Mouse (Mus musculus) heart, postnatal 14 days (tissue): ENCODE data around the gene Tex2. TPM values are rescaled to one million over a fixed set of nuclear protein-coding genes. Genes with fewer than 3 reads are reported as not detected.
"Not testable (repeated sequence)": the region's sequence is repeated elsewhere in the genome, so short reads cannot be mapped to it uniquely, and the experiment has no call there.

Experiments used
- DNase-seq, 2 experiments: peaks; one replicate each; pipeline ENCODE4 v3.0.0; 2021 to 2022
- intact Hi-C: fragments of 180-260 bp; cut with DNase I; formaldehyde crosslinking; loops from one replicate; pipeline ENCODE4 v1.15.1; 2025
- total RNA-seq, 2 experiments: library from RNA; stranded (reverse); gene quantifications; 2 replicates each; pipeline ENCODE4 v1.2.3; 2021

Tex2 gene
- total RNA-seq, 2 experiments from 2014 or later = 38.2 to 39.2 TPM

DNA sequence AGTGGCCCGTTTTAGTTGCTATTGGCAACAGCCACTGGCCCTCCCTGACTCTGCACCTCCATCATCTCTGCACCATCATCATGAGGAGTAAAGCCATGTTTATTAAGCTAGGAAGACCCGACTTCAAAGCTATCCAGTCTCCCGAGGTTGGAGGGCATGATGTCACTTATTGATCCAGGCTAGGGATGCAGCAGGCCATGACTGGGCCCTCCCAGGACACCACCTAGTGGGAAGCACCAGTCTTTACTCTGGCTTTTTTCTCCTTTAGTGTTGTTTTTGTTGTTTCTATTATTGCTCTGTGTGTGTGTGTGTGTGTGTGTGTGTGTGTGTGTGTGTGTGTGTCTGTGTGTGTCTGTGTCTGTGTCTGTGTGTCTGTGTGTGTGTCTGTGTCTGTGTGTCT lies 12.4 kb upstream of the Tex2 start:
- intact Hi-C loops = no loop called here
- no peak for DNase-seq

DNA sequence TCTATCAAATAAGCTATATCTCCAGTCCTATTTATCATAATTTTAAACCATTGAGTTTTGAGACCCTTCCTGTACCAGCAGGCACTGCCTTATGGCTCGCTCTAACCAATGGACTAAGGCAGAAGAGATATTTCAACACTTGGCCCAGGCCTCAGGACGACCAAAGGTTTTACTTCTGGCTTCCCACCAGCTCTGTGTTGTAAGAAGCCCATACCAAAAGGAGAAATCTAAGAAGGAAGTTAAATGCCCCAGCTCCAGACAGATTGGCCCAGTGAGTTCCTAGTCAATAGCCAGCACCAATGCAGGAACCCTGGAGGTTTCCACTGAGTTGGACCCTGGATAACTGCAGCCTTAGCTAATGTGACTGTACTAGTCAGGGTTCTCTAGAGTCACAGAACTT lies 10.4 kb upstream of the Tex2 start:
- intact Hi-C loops = no loop called here
- DNase-seq = no peak

DNA sequence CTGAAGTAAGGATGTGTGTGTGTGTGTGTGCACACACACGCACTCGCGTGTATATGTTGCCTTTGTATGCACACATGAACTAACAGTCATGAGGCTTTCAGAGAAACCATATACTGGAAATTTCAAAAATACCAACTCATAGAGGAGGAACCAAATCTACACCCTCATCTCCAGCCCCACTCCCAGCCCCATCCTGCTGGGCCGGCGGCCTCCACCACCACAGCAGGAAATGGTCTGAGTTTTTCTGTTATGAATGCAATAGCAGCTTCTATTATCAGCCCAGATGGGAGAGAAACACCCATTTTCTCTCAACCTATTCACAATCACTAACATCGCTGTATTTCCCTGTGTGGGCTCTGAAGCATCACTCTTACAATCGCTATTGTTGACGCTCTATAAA lies 8.8 kb upstream of the Tex2 start:
- intact Hi-C loops = no loop called here
- DNase-seq = no peak

DNA sequence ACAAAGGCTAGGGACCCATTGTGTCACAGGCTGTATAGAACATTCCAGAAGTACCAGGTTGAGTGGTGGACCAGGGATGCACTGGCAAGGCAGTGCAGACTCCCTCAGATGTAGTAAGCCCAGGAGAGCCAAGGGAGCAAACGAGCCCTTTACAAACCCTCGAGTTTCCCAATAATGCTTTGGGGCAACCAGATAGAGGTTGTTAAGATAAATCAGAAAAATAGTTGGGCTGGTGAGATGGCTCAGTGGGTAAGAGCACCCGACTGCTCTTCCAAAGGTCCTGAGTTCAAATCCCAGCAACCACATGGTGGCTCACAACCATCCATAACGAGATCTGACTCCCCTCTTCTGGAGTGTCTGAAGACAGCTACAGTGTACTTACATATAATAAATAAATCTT lies 5.5 kb upstream of the Tex2 start:
- DNase-seq, intact Hi-C loops: not testable (repeated sequence)

DNA sequence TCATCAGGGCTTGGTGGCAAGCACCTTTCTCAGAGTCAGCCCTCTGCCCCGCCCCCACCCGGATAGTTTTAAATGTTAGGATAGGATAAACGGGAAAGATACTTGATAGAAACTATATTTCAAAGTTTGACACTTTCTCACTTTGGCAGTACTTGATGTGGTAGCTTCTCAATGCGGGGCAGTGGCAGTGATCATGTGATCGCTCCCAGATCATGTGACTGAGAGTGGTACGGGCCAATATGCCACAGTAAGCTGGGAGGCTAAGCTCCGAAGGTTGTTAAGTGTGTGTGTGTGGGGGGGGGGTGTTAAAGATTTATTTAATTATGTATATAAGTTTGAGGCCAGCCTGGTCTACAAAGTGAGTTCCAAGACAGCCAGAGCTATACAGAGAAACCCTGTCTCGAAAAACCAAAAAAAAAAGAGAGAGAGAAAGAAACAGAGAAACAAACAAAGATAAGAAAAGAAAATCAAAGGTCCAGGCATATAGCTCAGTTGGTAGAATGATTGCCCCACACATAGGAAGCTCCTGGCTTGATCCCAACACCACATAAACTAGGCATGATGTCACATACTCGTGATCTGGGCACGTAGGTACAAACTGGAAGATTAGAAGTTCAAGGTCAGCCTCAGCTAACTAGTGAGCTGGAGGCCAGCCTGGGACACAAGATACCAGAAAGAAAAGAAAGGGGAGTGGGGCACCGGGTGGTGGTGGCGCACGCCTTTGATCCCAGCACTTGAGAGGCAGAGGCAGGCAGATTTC lies 4.8 kb upstream of the Tex2 start:
- intact Hi-C loops = no loop called here
- DNase-seq = no peak

DNA sequence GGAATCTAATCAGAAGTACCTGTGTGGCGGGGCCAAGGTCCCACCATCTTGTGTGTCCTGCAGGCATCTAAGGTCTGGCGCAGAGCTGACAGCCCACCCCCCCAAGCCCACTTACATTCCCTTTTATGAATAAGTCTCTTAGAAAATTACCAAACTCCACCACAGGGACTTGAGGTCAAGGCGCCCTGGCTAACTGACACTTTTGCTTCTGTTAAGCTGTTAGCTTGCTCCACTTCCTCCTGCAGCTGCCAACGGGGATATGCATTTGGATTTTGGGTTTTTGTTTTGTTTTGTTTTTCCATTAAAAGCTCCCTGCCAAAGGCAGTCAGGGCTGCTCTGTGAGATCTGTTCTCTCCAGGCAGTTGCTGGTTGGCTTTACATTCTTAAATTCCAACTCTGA lies 2.3 kb upstream of the Tex2 start:
- intact Hi-C loops = no loop called here
- DNase-seq = no peak

DNA sequence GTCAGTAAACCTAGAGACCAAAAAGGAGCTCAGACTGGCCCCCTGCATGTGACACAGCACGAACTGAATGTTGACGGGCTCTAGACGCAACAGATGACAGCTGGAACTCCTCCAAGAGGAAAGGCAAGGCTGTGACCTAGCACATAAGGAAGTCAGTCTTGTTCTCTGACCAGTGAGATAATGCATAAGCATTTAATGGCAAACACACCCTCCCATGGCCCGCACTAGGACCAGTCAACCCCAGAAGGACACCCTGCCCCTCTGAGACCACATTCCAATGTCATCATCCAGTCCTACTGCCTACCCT lies 1.1 kb upstream of the Tex2 start:
- intact Hi-C loops = loop anchor here (5.0 kb wide), 1 partner anchor 42 kb away; no protein-coding TSS in a partner anchor
- DNase-seq = peak in 1 of 2 experiments; percentile 24

DNA sequence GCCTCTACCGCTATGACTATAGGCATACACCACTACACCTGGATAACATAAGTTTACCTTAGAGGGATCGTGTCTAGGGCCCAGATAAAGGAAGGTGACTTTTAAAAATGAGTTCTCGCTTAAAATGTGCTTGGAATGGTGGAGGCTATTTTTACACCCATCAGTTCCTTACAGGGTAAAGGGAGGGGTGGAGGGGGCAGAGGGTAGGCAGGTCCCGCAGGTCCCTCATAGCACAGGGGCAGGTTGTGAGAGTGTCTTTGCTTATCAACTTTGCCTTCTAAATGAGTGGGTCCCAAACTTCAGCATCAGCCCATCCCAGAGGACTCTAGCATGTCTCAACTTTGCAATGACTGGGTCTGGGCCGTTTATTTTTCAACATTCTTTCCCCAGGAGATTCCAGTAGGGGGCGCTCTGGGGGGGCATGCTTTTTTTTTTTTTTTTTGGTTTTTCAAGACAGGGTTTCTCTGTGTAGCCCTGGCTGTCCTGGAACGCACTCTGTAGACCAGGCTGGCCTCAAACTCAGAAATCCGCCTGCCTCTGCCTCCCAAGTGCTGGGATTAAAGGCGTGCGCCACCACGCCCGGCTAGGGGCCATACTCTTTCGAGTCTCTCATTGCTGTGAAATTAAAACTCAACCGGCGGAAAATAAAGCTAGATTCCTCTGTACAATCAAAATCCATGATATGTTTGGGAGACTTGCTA lies 565 bp upstream of the Tex2 start:
- intact Hi-C loops = loop anchor here (5.0 kb wide), 1 partner anchor 41 kb away; no protein-coding TSS in a partner anchor
- no peak for DNase-seq

DNA sequence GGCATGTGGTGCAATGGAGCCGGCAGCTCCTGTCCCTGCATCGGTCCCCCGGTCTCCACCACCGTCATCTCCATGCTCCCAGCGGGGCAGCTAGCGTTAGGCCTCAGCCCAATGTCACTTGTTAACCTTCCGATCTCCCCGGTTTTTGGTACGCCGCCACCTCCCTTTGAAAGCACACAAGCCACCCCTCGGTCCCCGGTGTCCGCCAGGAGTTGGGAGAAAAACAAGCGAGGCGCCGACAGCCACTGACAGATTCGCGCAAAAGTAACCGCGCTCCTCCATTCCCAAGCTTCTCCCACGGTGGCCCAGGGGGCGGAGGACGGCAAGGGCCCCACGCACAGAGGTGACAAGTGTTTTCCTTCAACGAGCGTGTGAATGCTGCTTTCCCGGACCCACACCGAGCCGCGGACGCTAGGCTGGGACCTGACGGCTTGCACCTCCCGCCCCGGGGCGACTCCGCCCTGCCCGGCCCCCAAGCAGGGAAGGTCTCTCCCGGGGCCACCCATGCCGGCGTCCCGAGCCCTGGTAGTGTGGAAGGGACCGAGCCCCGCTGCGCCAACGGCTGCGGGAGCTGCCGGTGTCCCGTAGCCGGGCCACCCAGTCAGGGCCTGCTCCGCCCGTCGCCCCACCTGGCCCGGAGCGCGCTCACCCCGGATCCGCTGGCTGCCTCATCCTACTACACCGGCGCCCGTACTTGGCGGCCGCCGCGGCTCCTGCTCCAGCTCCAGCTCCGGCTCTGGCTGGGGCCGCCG lies 838 bp downstream of the Tex2 start:
- intact Hi-C loops = loop anchor here (5.0 kb wide), 1 partner anchor 40 kb away; no protein-coding TSS in a partner anchor
- DNase-seq = peak; percentile 48 to 68

DNA sequence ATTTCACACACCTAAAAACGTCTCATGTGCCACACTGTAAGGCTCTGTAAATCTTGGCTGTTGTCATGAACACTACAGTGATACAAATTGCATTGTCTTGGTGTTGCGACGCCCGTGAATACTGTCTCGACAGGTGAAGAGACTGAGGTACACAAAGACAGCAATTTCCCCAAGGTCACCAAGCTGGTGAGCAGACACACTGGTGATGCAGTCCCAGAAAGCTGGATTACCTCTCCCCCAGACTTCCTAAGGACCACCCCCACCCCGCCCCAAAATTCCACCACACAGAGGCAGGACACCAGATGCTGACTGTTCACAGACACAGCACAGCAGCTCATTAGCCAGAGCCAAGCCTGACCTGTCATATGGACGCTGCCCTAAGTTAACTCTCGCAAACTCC lies 3.5 kb downstream of the Tex2 start:
- intact Hi-C loops = loop anchor here (5.0 kb wide), 1 partner anchor 37 kb away; no protein-coding TSS in a partner anchor
- no peak for DNase-seq

DNA sequence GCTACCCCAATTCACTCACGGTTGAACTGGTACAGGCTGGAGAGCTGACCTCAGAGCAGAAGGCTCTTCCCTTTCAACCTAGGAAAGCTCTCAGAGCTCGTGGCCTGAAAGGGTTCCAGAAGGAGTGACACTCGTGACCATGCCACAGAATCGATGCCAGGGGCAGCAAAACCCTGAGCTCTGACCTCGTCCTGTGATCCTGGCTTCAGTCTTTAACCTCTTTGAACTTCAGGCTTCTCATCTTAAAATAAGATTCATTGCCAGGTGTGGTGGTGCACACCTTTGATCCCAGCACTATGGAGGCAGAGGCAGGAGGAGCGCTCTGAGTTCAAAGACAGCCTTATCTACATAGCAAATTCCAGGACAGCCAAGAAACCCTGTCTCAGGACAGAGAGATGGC lies 5.9 kb downstream of the Tex2 start:
- intact Hi-C loops = no loop called here
- no peak for DNase-seq

DNA sequence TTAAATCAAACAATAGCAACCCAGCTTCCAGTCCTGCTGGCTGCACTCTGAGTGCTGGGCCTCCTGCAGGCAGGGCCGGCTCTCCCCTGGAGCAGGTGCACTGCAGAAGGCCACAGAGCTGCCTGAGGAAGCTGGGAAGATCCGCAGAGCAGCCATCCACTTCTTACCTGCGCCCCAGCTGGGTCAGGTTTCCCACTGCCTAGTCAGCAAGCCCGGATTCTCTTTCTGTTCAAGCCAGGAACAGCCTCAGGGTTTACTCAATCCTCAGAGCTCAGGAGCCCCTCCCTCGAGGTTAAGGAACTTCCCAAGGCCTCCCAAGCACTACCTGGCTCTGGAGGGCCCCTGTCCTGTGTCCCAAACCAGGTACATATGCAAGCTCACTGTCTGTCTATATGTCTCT lies 7.2 kb downstream of the Tex2 start:
- DNase-seq = no peak
- intact Hi-C loops = no loop called here

DNA sequence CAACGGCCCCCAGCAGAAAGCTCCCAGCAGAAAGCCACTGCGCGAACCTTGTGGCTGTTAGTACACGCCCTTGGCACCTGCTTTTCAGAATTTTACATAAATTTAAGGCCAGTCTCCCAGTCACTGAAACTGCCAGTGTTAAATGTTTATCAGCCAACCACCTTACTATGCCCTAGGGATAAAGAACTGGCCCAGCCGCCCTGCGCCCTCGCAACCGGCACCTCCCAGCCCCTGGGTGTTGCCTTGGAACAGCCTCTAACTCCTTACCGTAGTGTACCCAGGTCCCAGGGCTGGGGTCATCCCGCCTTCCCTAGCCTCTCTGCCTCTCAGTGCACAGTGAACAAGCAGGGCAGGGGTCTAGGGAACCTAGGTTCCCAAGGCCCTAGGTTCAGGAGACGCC lies 10.0 kb downstream of the Tex2 start:
- intact Hi-C loops = no loop called here
- no peak for DNase-seq

DNA sequence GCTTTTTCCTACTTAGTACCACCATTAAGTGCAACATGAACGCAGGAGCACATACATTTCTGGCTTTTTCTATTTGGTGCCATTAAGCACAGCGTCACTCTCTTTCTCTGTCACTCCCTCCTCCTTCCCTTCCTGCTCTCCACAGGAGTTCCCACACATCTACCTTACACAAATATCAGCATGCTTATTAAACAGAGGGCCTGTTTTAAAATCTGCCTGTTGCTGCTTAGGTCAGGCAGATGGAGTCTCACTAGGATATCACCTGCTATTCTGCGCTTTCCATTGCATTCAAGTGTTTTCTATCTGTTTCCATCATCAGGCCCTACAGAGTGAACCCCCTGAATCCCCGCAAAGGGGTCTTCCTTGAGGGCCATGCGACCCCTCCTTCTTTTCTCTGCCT lies 13.1 kb downstream of the Tex2 start:
- intact Hi-C loops = no loop called here
- DNase-seq = no peak

DNA sequence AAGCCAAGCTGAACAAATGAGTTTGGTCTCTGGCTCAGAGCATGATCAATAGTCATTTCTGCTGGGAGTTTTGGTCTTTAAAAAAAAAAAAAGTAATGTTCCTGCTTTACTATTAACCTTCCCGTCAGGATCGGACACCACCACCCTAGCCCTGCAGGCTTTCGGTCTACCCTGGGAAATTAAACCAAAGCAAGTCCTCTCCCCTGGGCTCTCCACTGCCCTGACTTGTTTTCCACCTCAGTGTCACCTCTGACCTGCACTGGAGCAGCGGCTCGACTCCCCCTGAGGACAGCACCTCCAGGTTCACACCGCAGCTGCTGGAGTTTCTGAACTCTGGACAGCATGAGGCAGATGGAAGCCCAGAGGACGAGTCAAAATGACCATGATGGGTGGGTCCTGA lies 13.9 kb downstream of the Tex2 start:
- intact Hi-C loops = no loop called here
- DNase-seq = no peak

DNA sequence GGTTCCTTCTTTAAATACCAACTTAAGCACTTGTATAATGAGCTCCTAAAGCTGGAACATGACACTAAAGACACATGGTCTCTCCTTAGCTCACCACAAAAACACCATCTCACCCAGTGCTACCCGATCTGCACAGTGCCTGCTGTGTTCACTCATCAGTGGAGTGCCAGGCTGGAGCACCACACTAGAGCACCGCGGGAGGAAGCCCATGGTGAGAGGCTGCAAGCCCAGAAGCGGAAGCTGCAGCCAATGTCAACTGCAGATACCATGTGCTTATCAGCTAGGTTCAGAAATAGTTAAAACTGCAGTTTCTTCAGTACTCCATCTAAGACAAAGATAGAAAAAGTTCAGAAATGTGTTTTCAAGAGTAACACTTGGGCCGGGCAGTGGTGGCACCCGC lies 14.9 kb downstream of the Tex2 start:
- intact Hi-C loops = no loop called here
- no peak for DNase-seq

DNA sequence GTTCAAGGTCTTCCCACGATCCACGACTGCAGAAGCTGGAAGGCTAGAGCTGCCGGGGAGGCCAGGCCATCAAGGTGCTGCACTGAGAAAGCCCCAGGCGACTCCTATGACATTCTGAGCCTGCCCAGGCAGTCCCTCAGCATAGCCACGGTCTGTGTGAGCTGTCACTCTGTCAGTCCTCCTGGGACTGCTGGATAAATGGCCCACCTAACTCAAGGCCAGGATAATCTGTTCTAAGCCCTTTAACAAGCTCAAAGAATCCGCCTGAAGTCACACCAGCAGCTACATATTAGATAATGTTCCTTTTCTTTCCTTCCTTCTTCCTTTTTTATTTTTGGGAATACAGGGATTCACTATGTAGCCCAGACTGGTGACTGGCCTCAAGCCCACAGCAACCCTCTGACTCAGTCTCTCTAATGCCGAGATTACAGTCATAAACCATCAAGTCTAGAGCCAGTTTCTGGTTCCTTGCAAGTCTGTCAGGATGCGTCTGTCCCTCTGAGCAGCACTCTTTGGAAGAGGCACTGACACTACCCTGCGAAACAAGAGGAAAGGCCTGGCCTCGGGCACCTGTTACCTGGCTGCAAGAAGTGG lies 15.4 kb downstream of the Tex2 start:
- intact Hi-C loops = no loop called here
- DNase-seq = no peak

DNA sequence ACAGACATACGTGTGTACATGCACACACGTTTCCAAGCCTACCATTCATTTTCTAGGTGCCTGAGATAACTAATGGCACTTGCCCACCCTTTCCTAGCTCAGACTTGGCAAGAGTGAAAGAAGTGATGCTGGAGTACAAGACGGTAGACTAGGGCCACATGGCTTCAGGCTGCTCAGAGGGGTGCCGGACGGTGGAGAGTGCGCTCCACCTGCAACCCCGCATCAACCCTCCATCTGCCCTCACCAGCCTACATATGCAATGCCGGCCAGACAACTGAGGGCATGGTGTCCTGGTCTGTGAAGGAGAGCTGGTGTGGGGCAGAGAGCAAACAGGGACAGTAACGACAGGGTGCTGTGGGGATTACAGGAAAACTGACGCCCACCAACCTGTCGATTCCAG lies 22.0 kb downstream of the Tex2 start:
- no peak for DNase-seq
- intact Hi-C loops = no loop called here

DNA sequence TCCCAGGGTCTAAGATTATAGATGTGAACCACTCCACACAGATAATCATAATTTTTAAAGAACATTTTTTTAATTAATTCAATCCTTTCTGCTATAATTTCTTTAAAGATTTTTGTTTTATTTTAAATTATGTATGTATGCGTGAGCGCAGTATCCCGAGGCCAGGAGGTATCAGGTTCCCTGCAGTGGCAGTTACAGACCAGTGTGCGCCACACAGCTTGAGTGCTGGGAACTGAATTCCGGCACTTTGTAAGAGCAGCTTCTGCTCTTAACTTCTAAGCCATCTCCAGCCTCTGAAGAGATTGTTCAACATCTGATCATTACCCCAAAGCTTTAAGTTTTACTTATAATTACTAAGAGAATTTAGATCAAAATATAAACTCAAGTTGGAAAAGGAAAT lies 23.1 kb downstream of the Tex2 start:
- intact Hi-C loops = no loop called here
- no peak for DNase-seq

DNA sequence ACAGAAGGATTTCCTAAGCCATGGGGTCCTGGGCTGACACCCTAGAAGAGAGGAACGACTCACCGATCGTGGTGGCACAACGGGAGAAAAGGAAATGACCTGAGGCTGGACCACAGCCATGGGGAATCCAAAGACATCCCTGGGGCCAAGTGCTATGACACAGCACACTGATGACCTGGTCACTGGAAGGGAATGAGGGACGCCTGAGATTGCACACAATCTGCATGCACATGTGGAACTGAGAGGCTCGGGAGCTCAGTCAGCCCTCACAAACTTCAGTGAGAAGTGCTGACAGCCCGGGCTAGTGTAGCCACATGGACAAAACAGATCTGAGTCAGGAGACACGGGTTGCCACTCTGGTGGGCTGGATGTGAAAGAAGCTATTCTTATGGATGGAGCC lies 24.4 kb downstream of the Tex2 start:
- intact Hi-C loops = no loop called here

More for the DNA sequence above, 24.4 kb downstream of the Tex2 start:
- no peak for DNase-seq
